Mouse (Mus musculus): ENCODE data around the gene Cks2.
A peak's percentile ranks its signal among the peaks of the same experiment; 100 is the strongest.
"Not testable (repeated sequence)": the region's sequence is repeated elsewhere in the genome, so short reads cannot be mapped to it uniquely, and the experiment has no call there.

Cks2 gene

GRCm38 (mm10) chr13:51644829-51645789 is at the start of gene Cks2:
Gene Cks2, plus strand, starts transcription at chr13:51645232.
- peak; percentile 100 for DNase-seq (ENCODE audit: low read depth, low spot score)

- no peak for DNase-seq (ENCODE audit: low read depth, low spot score)
Observed at GRCm38 (mm10) chr13:51595404-51595803, 49.6 kb upstream of the Cks2 start.

- no peak for DNase-seq (ENCODE audit: low read depth, low spot score)
Observed at GRCm38 (mm10) chr13:51598063-51598462, 47.0 kb upstream of the Cks2 start.

- no peak for DNase-seq (ENCODE audit: low read depth, low spot score)
Observed at GRCm38 (mm10) chr13:51600169-51600568, 44.9 kb upstream of the Cks2 start.

GRCm38 (mm10) chr13:51602764-51603163 is 42.3 kb upstream of the Cks2 start:
- DNase-seq (ENCODE audit: low read depth, low spot score), result no peak

GRCm38 (mm10) chr13:51603221-51603893 is 41.7 kb upstream of the Cks2 start:
- DNase-seq (ENCODE audit: low read depth, low spot score), result peak; percentile 80

GRCm38 (mm10) chr13:51603894-51604244 is 41.2 kb upstream of the Cks2 start:
- no peak for DNase-seq (ENCODE audit: low read depth, low spot score)

GRCm38 (mm10) chr13:51609231-51609630 is 35.8 kb upstream of the Cks2 start:
- DNase-seq (ENCODE audit: low read depth, low spot score), result no peak

GRCm38 (mm10) chr13:51611060-51611459 is 34.0 kb upstream of the Cks2 start:
- DNase-seq (ENCODE audit: low read depth, low spot score), result no peak

GRCm38 (mm10) chr13:51611500-51611899 is 33.5 kb upstream of the Cks2 start:
- DNase-seq (ENCODE audit: low read depth, low spot score), result peak; percentile 33

- no peak for DNase-seq (ENCODE audit: low read depth, low spot score)
Observed at GRCm38 (mm10) chr13:51615815-51616214, 29.2 kb upstream of the Cks2 start.

GRCm38 (mm10) chr13:51616417-51617044 is 28.5 kb upstream of the Cks2 start:
- no peak for DNase-seq (ENCODE audit: low read depth, low spot score)

GRCm38 (mm10) chr13:51617306-51617705 is 27.7 kb upstream of the Cks2 start:
- DNase-seq (ENCODE audit: low read depth, low spot score), result no peak

- DNase-seq (ENCODE audit: low read depth, low spot score), result peak; percentile 81
Observed at GRCm38 (mm10) chr13:51617861-51618260, 27.2 kb upstream of the Cks2 start.

- DNase-seq (ENCODE audit: low read depth, low spot score), result no peak
Observed at GRCm38 (mm10) chr13:51618602-51619001, 26.4 kb upstream of the Cks2 start.

GRCm38 (mm10) chr13:51622626-51623025 is 22.4 kb upstream of the Cks2 start:
- DNase-seq (ENCODE audit: low read depth, low spot score), result no peak

- DNase-seq (ENCODE audit: low read depth, low spot score), result no peak
Observed at GRCm38 (mm10) chr13:51623678-51624077, 21.4 kb upstream of the Cks2 start.

GRCm38 (mm10) chr13:51628273-51628848 is 16.7 kb upstream of the Cks2 start:
- DNase-seq (ENCODE audit: low read depth, low spot score), result no peak

GRCm38 (mm10) chr13:51631354-51631992 is 13.6 kb upstream of the Cks2 start:
- DNase-seq (ENCODE audit: low read depth, low spot score), result no peak

GRCm38 (mm10) chr13:51632560-51633218 is 12.3 kb upstream of the Cks2 start:
- DNase-seq (ENCODE audit: low read depth, low spot score), result no peak

- not testable (repeated sequence) for DNase-seq (ENCODE audit: low read depth, low spot score)
Observed at GRCm38 (mm10) chr13:51635384-51635783, 9.6 kb upstream of the Cks2 start.
